Mouse (Mus musculus) lung, adult 2 months (tissue): ENCODE data around the gene Gm20481. TPM values are rescaled to one million over a fixed set of nuclear protein-coding genes. Genes with fewer than 3 reads are reported as not detected.
"Not testable (repeated sequence)": the region's sequence is repeated elsewhere in the genome, so short reads cannot be mapped to it uniquely, and the experiment has no call there.

Experiments
- DNase-seq: peaks from one replicate; pipeline ENCODE4 v3.0.0; 2022
- H3K4me1 ChIP-seq: fragments of 200-500 bp; 2 replicates; pipeline ENCODE4 v1.6.1; 2011; ENCODE audit warnings: low read length; ENCODE audit not compliant: control insufficient read depth, insufficient read depth
- H3K4me3 ChIP-seq: fragments of 200-500 bp; replicated peaks from 2 replicates; pipeline ENCODE3; 2011; ENCODE audit warnings: low read depth, mild to moderate bottlenecking, control low read depth, low read length; ENCODE audit errors: extremely low read depth
- CTCF ChIP-seq: fragments of 200-500 bp; IDR thresholded peaks from 2 replicates; pipeline ENCODE4 v1.5.1; 2011; ENCODE audit warnings: mild to moderate bottlenecking, low read length, control low read depth; ENCODE audit not compliant: insufficient read depth
- POLR2A ChIP-seq: fragments of 200-500 bp; IDR thresholded peaks from 2 replicates; pipeline ENCODE4 v1.6.1; 2011; ENCODE audit warnings: low read depth, mild to moderate bottlenecking, control low read depth, low read length, borderline replicate concordance; ENCODE audit errors: extremely low read depth
- WGBS: fragments of 180-500 bp; shearing (Covaris S2); methylation state at CpG from one replicate; pipeline ENCODE4 v1.1.7; 2018; 5-methylcytosine and 5-hydroxymethylcytosine counted together
- polyA plus RNA-seq: library from polyadenylated mRNA; depleted of rRNA; stranded (reverse); fragments of >200 nt; gene quantifications from 2 replicates; pipeline ENCODE4 v1.2.3, GENCODE M21; 2012

Gene Gm20481
- polyA plus RNA-seq, 1 experiment = not detected

DNA sequence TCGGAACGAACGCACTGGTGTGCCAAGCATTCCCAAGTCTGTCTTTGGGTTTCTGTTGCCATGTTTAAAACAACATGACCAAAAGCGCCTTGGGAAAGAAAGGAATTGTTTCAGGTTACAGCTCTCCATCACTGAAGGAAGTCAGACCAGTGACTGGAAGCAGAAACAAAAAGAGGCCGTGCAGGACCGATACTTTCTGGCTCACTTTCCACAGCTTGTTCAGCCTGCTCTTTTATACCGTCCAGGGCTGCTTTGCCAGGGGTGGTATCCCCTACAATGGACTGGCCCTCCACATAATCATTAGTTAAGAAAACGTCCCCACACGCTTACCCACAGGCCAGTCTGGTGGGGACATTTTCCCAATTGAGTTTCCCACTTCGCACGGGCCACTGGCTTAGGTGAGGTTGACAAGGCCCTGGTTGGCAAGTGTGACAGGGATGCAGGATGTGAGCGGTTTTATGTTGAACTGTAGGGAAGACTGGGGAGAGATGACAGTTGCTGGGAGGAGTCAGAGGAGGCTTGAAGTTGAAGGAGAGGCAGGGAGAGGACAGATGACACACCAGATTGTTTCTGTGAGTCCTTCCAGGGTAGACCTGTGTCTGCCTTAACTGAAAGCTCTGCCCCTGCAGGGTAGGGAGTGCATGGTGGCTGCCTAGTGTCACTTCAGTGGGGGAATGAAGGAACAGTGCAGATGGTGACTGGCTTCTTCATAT lies 32.6 kb downstream of the Gm20481 start:
- 10% methylated on average over 12 of the region's 12 CpGs for WGBS
- peak overlapping the region; percentile 78 for H3K4me3 ChIP-seq
- DNase-seq = no peak

GRCm38 (mm10) chr17:35003022-35003838 lies 33.5 kb downstream of the Gm20481 start:
- WGBS = 52% methylated on average over 9 of the region's 9 CpGs
- no peak for TF ChIP-seq POLR2A
- TF ChIP-seq CTCF = no peak
- Histone ChIP-seq H3K4me1 (peaks cover 8% of the 10 kb centered on the region), H3K4me3 (no peak overlapping the region)
- no peak for DNase-seq

More for the DNA sequence above, 32.6 kb downstream of the Gm20481 start:
- peaks cover 8% of the 10 kb centered on the region for H3K4me1 ChIP-seq
- no peak for TF ChIP-seq CTCF
- TF ChIP-seq POLR2A = no peak

DNA sequence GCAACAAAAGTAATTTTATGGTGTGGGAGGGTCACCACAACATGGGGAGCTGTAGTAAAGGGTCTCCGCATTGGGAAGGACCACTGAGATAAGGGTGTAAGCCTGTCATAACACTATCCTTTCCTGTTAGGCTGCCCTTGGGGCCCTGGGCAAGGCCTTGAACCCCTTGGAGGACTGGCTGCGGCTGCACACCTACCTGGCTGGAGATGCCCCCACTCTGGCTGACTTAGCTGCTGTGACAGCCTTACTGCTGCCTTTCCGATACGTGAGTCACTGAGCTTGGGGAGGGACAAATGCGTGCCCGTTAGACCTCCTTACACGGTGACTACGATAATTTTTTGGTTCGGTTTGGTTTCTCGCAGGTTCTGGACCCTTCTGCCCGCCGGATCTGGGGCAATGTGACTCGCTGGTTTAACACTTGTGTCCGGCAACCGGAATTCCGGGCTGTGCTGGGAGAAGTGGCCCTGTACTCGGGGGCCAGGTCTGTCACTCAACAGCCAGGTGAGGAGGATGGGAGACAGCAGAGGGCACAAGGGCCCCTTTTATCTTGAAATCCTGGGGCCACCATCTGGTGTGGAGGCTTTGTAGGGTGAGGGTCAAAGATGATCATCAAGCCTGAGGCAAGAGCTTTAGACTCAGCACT lies 34.5 kb downstream of the Gm20481 start:
- H3K4me3 ChIP-seq = no peak overlapping the region

DNA sequence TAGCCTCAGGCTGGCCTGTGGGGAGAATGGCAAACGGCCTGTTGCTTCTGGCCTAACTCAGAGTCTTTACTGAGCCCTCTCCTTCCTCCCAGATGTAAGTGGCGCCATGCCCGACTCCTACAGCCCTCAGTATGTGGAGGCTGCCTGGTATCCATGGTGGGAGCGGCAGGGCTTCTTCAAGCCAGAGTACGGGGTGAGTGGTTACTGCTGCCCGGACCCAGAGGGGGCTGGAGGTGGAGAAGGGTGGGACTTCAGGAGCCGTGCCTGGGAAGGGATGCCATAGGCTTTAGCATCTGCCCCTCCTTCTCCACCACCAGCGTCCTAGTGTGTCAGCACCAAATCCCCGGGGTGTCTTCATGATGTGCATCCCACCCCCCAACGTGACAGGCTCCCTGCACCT lies 35.4 kb downstream of the Gm20481 start:
- TF ChIP-seq POLR2A = no peak
- no peak for TF ChIP-seq CTCF
- 95% methylated on average over 10 of the region's 10 CpGs for WGBS
- H3K4me1 ChIP-seq = peaks cover 8% of the 10 kb centered on the region
- no peak overlapping the region for H3K4me3 ChIP-seq
- DNase-seq = no peak

More for the DNA sequence above, 34.5 kb downstream of the Gm20481 start:
- TF ChIP-seq POLR2A (no peak), CTCF (no peak)
- DNase-seq = no peak
- 95% methylated on average over 17 of the region's 17 CpGs for WGBS
- peaks cover 8% of the 10 kb centered on the region for H3K4me1 ChIP-seq

- DNase-seq, H3K4me1 ChIP-seq, H3K4me3 ChIP-seq: not testable (repeated sequence)
- 98% methylated on average over 5 of the region's 5 CpGs for WGBS
Observed at GRCm38 (mm10) chr17:35005902-35006301, 36.2 kb downstream of the Gm20481 start.

- WGBS = 90% methylated on average over 7 of the region's 7 CpGs
Observed at GRCm38 (mm10) chr17:35007387-35007991, 37.8 kb downstream of the Gm20481 start.

GRCm38 (mm10) chr17:35009586-35009985 lies 39.9 kb downstream of the Gm20481 start:
- H3K4me3 ChIP-seq = no peak overlapping the region
- 89% methylated on average over 7 of the region's 7 CpGs for WGBS
- DNase-seq = no peak
- no peaks in the 10 kb centered on the region for H3K4me1 ChIP-seq
- no peak for TF ChIP-seq POLR2A
- TF ChIP-seq CTCF = no peak

More at GRCm38 (mm10) chr17:35007387-35007991, 37.8 kb downstream of the Gm20481 start:
- H3K4me1 ChIP-seq = peaks cover 4% of the 10 kb centered on the region
- no peak for DNase-seq
- H3K4me3 ChIP-seq = no peak overlapping the region
- TF ChIP-seq POLR2A (no peak), CTCF (no peak)

DNA sequence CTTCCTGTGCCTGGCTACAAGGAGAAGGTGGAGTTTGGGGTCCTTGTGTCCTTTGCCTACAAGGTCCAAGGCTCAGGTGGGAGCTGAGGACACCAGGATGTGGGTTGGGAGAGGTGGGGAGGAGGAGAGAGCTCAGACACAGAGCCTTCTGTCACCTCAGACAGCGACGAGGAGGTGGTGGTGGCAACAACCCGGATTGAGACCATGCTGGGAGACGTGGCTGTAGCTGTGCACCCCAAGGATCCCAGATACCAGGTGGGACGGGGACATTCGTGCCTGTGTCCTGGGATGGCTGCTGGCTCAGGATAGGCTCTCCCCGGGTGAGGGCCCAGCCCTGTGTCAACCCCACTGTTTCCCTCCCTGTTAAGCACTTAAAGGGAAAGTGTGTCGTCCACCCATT lies 41.7 kb downstream of the Gm20481 start:
- Histone ChIP-seq H3K4me3 (no peak overlapping the region), H3K4me1 (no peaks in the 10 kb centered on the region; the same call in 1 of the 2 replicates)
- 95% methylated on average over 8 of the region's 8 CpGs for WGBS
- no peak for DNase-seq
- TF ChIP-seq CTCF (no peak), POLR2A (no peak)

- Histone ChIP-seq H3K4me1 (no peaks in the 10 kb centered on the region; the same call in 1 of the 2 replicates), H3K4me3 (no peak overlapping the region)
- DNase-seq = no peak
- TF ChIP-seq CTCF = no peak
- TF ChIP-seq POLR2A = no peak
- WGBS = 84% methylated on average over 13 of the region's 13 CpGs
Observed at GRCm38 (mm10) chr17:35012430-35012829, 42.7 kb downstream of the Gm20481 start.
